Mouse (Mus musculus) liver, embryonic 13.5 days (tissue): Measurements from ENCODE around the gene Med6. TPM values are rescaled to one million over a fixed set of nuclear protein-coding genes. Genes with fewer than 3 reads are reported as not detected.

Experiments used
- ATAC-seq: fragments of 200-750 bp; cut with Nextera tagmentation; 2 replicates; pipeline ENCODE4 v1.8.0; 2017; ENCODE audit warnings: low read depth, mild to moderate bottlenecking, moderate number of reproducible peaks, moderate library complexity
- DNase-seq: peaks from one replicate; pipeline ENCODE4 v3.0.0; 2022
- H3K27ac ChIP-seq: fragments of 300-500 bp; sonication (generic); 2 replicates; pipeline ENCODE4 v1.5.1; 2015; ENCODE audit warnings: moderate library complexity, mild to moderate bottlenecking, inconsistent platforms
- H3K27me3 ChIP-seq: fragments of 300-500 bp; sonication (generic); 2 replicates; pipeline ENCODE4 v1.6.1; 2015; ENCODE audit warnings: mild to moderate bottlenecking, inconsistent platforms
- H3K36me3 ChIP-seq: fragments of 300-500 bp; sonication (generic); 2 replicates; pipeline ENCODE4 v1.6.1; 2015; ENCODE audit warnings: mild to moderate bottlenecking, inconsistent platforms
- H3K4me1 ChIP-seq: fragments of 300-500 bp; sonication (generic); replicated peaks from 2 replicates; pipeline ENCODE4 v1.6.1; 2015; ENCODE audit warnings: inconsistent platforms
- H3K4me2 ChIP-seq: fragments of 300-500 bp; sonication (generic); 2 replicates; pipeline ENCODE4 v1.6.1; 2015; ENCODE audit warnings: inconsistent platforms, mild to moderate bottlenecking, moderate library complexity
- H3K4me3 ChIP-seq: fragments of 300-500 bp; sonication (generic); replicated peaks from 2 replicates; pipeline ENCODE4 v1.5.1; 2015; ENCODE audit warnings: mild to moderate bottlenecking, inconsistent platforms
- H3K9ac ChIP-seq: fragments of 300-500 bp; sonication (generic); 2 replicates; pipeline ENCODE4 v1.6.1; 2015; ENCODE audit warnings: mild to moderate bottlenecking, inconsistent platforms
- H3K9me3 ChIP-seq: fragments of 300-500 bp; sonication (generic); replicated peaks from 2 replicates; pipeline ENCODE4 v1.6.1; 2016; ENCODE audit warnings: inconsistent platforms
- WGBS: fragments of 180-500 bp; shearing (Covaris S2); methylation state at CpG from one replicate; pipeline ENCODE4 v1.1.7; 2015; ENCODE audit not compliant: insufficient replicate concordance; 5-methylcytosine and 5-hydroxymethylcytosine counted together
- polyA plus RNA-seq: library from polyadenylated mRNA; unstranded; fragments of >200 nt; fragmentation: Nextera tagmentation; extraction: Ambion mirVana; gene quantifications from 2 replicates; pipeline ENCODE4 v1.2.1, GENCODE M21; 2015

Gene Med6
- 43.2 and 46.9 TPM in 2 replicates for polyA plus RNA-seq

DNA sequence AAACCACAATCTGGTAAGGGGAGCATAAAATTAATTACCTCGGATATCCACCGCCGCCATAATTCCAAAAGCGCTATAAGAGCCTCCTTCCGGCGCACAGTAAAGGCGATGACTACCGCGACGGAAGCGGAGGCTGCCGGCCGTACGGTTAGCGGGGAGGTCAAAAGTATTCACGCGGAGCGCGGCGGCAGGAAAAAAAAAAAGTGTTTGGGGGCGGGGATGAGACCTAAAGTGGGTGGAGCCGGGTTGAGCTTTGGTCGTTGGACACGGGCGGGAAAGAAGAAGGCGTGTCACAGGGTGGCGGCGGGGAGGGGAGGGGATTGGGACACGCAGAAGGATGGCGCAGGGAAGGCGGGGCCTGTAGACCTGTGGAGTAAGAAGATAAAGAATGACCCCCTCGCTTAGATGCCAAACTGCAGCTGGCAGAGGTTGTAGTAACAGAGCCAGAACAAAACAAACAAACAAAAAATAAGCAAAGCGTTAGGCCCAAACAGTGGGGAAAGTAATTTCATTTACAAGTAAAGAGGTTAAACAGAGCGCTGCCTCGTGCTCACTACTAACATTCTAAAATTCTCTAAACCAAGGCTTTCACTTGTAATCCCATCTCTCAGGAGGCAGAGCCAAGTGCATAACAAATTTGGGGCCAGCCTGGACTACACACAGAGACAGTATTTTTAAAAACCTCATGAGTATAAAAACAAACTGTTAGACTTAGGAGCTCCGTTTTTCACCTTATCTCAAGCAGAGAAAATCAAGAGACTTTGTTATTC, at the start of gene Med6:
Med6 (minus strand) TSS at position 107 of the 770 bp plus-strand sequence.
- peak within 1 kb of the TSS; percentile 84 for H3K9ac ChIP-seq
- H3K4me2 ChIP-seq: peak within 1 kb of the TSS; percentile 65
- H3K4me1 ChIP-seq: peaks cover 29% of the 10 kb centered on the region
- H3K27ac ChIP-seq: peak within 1 kb of the TSS; percentile 93
- H3K27me3 ChIP-seq: peaks cover 6% of the 10 kb centered on the region; the same call in 1 of the 2 replicates
- 2% methylated on average over 36 of the region's 36 CpGs for WGBS
- DNase-seq (peak; percentile 97), ATAC-seq (peak; percentile 96)
- peaks cover 10% of the 10 kb centered on the region for H3K36me3 ChIP-seq
- H3K4me3 ChIP-seq: peak within 1 kb of the TSS; percentile 88
- no peaks in the 10 kb centered on the region for H3K9me3 ChIP-seq

DNA sequence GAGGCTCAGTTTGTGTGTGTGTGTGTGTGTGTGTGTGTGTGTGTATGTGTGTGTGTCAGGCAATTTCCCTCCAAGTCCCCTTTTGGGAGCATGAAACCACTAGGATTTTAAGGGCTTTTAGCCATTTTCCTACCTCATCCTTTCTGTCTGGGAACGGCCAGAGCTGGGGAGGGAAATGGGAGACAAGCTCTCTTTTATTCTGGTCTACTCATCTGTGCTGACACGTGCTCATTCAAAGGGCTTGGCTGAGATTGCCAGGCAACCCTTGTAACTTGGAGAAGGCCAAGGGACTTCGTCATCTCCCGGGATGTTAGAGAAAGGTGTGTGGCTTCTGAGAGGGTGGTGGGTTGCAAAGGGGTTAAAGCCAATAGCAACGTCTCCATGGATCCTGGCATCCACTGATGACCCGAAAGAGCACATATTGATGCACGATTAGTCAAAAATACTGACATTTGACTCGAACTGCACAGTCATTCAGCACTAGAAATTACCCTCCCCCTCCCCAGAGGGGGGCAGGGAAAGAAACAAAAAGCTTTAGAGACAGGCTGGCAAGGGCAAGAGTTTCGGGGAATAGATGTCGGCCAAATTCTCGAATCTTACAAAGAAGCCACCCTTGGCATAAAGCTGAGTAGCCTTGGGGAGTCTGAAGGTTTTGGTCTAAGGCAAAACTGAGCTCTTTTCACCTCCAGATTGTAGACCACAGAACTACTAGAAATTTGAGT, 47.7 kb upstream of the Med6 start:
- 54% methylated on average over 11 of the region's 11 CpGs for WGBS
- DNase-seq (no peak), ATAC-seq (no peak)
- Histone ChIP-seq H3K9ac (no peak overlapping the region), H3K4me2 (no peak overlapping the region), H3K27ac (no peak overlapping the region), H3K4me3 (no peak overlapping the region), H3K4me1 (no peaks in the 10 kb centered on the region), H3K27me3 (no peaks in the 10 kb centered on the region), H3K36me3 (no peaks in the 10 kb centered on the region), H3K9me3 (no peaks in the 10 kb centered on the region)

DNA sequence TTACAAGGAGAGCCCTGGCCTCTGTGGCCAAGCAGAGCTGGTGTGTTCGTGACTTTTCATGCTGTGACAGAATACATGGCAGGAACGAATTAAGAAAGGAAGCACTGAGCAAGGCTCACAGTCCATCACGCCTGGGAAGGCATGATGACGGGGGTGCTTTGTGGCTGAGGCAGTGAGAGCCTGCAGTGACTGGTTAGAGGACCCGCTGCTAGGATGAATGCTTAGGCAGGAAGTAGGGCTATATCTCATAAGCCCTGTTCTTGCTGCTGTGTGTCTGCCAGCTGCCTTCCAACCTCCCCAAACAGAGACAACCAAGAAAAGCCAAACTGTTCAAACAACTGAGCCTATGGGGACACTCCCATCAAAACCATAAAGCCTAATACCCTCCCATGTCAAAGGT, 45.8 kb upstream of the Med6 start:
- no peak for ATAC-seq
- WGBS: 40% methylated on average over 5 of the region's 5 CpGs
- no peak overlapping the region for H3K4me3 ChIP-seq

DNA sequence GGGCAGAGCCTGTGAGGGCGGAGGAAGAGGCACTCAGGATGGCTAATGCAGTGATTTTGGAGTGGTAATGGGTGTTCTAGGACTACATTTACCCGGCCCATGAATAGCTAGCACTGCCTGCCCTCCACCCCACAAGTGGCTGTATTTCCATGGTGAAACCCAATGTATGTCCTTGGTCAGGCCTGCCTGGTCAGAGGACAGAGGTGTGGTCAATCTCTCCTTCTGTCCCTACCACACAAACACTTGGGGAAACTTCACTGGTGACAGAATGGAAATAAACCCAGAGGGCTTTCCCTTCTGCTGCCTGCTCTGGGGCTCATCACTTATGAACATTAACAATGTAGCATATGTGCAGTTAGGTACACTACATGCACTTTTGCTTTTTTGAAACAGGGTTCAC, 38.4 kb upstream of the Med6 start:
- DNase-seq: no peak
- Histone ChIP-seq H3K27ac (no peak overlapping the region), H3K4me2 (no peak overlapping the region), H3K36me3 (no peaks in the 10 kb centered on the region), H3K4me3 (no peak overlapping the region), H3K27me3 (peaks cover 55% of the 10 kb centered on the region), H3K9ac (no peak overlapping the region), H3K9me3 (no peaks in the 10 kb centered on the region), H3K4me1 (peaks cover 5% of the 10 kb centered on the region; the same call in 1 of the 2 replicates)
- WGBS: 42% methylated on average over 2 of the region's 2 CpGs
- ATAC-seq: no peak

More for the DNA sequence above, 45.8 kb upstream of the Med6 start:
- no peaks in the 10 kb centered on the region for H3K36me3 ChIP-seq
- H3K9me3 ChIP-seq: no peaks in the 10 kb centered on the region
- no peaks in the 10 kb centered on the region for H3K4me1 ChIP-seq
- no peak overlapping the region for H3K9ac ChIP-seq
- no peak overlapping the region for H3K4me2 ChIP-seq
- H3K27me3 ChIP-seq: no peaks in the 10 kb centered on the region; the same call in 1 of the 2 replicates
- DNase-seq: no peak
- H3K27ac ChIP-seq: no peak overlapping the region

DNA sequence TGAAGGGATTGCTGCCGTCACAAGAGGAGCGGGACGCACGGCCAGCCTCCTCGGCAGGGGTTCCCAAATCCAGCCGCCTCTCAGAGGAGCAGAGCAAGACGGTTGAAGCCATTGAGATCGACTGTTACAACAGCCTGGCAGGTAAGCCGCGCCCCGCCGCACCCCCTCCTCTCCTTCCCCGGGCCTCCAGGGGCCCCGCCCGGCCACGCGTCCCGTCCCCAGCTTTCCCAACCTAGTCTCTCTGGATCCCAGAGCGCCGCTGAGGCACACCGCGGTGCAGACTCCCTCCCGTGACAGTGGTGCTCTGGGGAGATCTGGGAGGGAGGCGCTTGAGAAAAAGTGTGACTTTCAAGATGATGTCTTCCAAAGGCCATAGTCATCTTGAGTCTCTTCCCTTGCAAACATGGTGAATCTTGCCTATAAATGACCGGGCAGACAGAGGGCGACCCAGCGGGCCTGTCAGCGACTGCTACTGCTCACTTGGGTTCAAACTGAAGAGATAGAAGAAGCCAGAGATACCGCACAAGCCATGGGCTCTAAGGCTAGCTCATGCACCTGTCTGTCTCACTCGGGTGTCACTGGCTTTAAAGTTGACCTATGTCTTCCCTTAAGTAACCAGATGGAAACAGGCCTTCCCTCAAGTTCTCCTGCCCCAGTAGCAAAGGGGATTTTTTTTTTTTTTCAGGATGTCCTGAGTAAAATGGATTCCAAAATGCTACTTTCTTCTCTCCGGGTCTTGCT, 37.0 kb upstream of the Med6 start:
- no peak for DNase-seq
- no peaks in the 10 kb centered on the region for H3K9me3 ChIP-seq
- peak overlapping the region; percentile 64 for H3K4me2 ChIP-seq
- no peak for ATAC-seq
- H3K36me3 ChIP-seq: no peaks in the 10 kb centered on the region
- no peak overlapping the region for H3K27ac ChIP-seq
- no peak overlapping the region for H3K9ac ChIP-seq
- WGBS: 2% methylated on average over 31 of the region's 31 CpGs
- peak overlapping the region; percentile 48 for H3K4me3 ChIP-seq
- H3K27me3 ChIP-seq: peaks cover 60% of the 10 kb centered on the region
- H3K4me1 ChIP-seq: peaks cover 5% of the 10 kb centered on the region; the same call in 1 of the 2 replicates

DNA sequence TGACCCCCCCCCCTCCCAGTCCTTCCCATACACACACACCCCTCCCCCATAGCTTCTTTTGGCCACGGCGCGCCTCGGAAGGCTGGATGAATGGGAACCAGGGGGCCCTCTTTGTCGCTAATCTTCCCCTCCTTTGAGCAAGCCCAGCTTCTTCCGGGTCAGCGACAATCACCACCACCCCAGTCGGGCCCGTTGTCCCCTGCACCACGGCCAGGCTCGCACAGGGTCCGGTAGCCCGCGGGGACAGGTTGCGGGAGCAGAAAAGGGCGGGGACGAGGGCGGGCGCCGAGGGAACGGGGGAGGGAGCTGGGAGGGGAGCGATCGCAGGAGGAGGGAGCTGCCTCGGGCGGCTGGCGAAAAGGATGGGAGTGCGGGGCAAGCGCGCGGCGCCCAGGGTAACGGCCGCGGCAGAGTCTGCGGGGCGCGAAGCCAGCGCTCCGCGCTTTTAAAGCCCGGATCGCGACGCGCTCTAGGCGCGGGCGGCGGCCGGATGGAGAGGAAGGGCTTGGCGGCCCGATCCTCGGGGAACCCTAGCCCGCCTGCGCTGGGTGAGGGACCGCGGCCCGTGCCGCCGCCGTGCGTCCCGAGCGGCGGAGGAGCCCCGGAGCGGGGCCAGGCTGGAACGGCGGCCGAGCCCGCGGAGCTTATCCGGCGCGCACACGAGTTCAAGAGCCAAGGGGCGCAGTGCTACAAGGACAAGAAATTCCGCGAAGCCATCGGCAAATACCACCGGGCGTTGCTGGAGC, 36.3 kb upstream of the Med6 start, which contains the start of gene Ttc9:
Ttc9 (plus strand) TSS at position 335 of the 746 bp plus-strand sequence.
- 1% methylated on average over 79 of the region's 82 CpGs for WGBS
- ATAC-seq (no peak), DNase-seq (no peak)
- H3K4me3 ChIP-seq: peak within 1 kb of the TSS; percentile 48
- H3K4me1 ChIP-seq: peaks cover 5% of the 10 kb centered on the region; the same call in 1 of the 2 replicates
- H3K36me3 ChIP-seq: no peaks in the 10 kb centered on the region
- H3K27me3 ChIP-seq: peaks cover 65% of the 10 kb centered on the region
- no peak within 1 kb of the TSS for H3K9ac ChIP-seq
- no peak within 1 kb of the TSS for H3K27ac ChIP-seq
- H3K4me2 ChIP-seq: peak within 1 kb of the TSS; percentile 64
- no peaks in the 10 kb centered on the region for H3K9me3 ChIP-seq

DNA sequence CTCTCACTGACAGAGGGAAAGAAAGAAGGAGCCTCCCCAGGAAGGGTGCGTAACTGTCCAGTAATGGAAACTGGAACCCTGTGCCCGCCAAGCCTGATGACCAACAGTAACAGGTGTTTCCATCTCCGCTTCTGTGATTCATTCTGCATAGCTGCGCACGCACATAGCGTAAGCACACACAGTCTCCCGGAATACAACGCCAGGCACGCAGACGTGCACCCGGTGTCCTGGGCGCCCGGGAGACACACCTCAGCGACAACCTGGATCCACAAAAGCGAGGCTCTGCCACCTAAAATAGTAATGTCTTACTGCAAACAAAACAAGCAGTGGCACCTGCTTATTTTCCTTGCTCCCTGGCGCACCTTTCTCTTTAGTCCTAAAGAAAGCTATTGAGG, 35.7 kb upstream of the Med6 start:
- Histone ChIP-seq H3K9ac (no peak overlapping the region), H3K4me2 (peak overlapping the region; percentile 64), H3K4me3 (peak overlapping the region; percentile 48), H3K4me1 (peaks cover 5% of the 10 kb centered on the region; the same call in 1 of the 2 replicates), H3K27ac (no peak overlapping the region), H3K27me3 (peaks cover 67% of the 10 kb centered on the region), H3K36me3 (no peaks in the 10 kb centered on the region), H3K9me3 (no peaks in the 10 kb centered on the region)
- DNase-seq (no peak), ATAC-seq (no peak)
- 5% methylated on average over 16 of the region's 16 CpGs for WGBS

DNA sequence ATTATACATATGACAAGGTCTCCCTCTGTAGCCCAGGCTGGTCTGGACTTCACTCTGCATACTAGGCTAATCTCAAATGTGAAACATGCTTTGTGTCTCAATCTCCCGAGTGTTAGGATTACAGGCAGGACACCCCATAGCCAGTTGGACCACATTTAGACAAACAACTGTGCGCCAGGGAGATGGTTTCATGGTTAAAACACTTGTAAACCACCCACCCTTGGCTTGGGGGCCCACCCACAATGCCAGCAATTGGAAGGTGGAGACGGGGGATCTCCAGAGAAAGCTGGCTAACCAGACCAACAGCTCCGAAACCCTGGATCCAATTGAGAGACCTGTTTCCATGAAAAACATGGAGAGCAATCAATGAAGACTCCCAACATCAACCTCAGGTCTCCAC, 33.3 kb upstream of the Med6 start:
- no peak overlapping the region for H3K4me3 ChIP-seq
- H3K9me3 ChIP-seq: no peaks in the 10 kb centered on the region
- H3K4me1 ChIP-seq: peaks cover 5% of the 10 kb centered on the region; the same call in 1 of the 2 replicates
- no peak overlapping the region for H3K4me2 ChIP-seq
- H3K27me3 ChIP-seq: peaks cover 71% of the 10 kb centered on the region
- DNase-seq: no peak
- H3K9ac ChIP-seq: no peak overlapping the region
- 57% methylated on average over 4 of the region's 4 CpGs for WGBS
- no peak overlapping the region for H3K27ac ChIP-seq
- no peaks in the 10 kb centered on the region for H3K36me3 ChIP-seq
- ATAC-seq: no peak

DNA sequence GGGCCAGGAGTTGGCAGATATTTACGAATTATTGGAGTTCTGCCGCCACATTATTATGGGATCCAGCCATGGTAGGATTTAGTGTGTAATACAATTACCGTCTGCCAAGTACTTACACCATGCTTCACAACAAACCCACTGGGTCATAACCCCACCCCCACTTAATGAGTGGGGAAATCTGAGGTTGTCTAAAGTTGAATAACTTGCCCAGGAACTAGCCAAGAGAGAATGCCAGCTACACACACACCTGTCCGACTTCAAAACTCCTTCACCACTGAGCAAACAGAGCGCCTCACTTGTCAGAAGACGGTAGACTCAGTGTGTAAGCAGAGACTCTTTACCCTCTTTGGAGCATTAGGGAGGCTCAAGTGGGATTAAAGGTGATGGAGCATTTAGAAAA, 32.6 kb upstream of the Med6 start:
- DNase-seq: no peak
- H3K4me1 ChIP-seq: peaks cover 5% of the 10 kb centered on the region; the same call in 1 of the 2 replicates
- no peak for ATAC-seq
- no peak overlapping the region for H3K9ac ChIP-seq
- no peak overlapping the region for H3K4me3 ChIP-seq
- no peaks in the 10 kb centered on the region for H3K36me3 ChIP-seq
- no peak overlapping the region for H3K27ac ChIP-seq
- 73% methylated on average over 6 of the region's 6 CpGs for whole genome bisulfite sequencing
- H3K4me2 ChIP-seq: no peak overlapping the region
- H3K27me3 ChIP-seq: peaks cover 65% of the 10 kb centered on the region
- H3K9me3 ChIP-seq: no peaks in the 10 kb centered on the region

DNA sequence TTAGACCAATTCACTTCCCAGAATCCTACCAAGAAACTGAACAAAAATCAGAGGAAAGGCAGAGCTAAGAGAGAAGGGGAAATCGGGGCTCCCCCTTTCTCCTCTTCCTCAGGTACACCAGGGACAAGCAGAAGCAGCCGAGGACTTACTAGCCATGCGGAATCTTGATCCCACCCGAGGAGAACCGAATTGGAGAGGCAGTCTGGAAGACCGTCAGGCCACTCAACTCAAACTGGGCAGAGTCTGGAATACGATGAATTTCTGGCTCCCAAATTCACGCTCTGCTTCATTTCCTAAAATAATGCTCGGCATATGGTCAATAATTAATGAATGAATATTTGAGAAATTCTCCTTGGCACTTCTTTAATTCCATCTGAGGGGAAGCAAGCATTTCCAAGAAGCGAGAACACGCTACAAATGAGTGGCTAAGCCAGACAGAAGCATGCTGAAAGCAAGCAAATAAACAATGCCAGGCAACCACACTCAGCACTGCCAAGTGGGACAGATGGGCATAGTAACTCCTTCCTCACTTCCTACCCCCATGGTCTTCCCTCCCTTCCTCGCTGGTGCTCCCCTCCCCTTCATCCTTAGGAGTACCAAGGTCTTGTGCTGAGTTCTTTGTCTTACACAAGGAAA, 31.5 kb upstream of the Med6 start:
- H3K4me2 ChIP-seq: no peak overlapping the region
- no peaks in the 10 kb centered on the region for H3K36me3 ChIP-seq
- no peak overlapping the region for H3K9ac ChIP-seq
- no peaks in the 10 kb centered on the region for H3K9me3 ChIP-seq
- 59% methylated on average over 12 of the region's 12 CpGs for WGBS
- no peak overlapping the region for H3K4me3 ChIP-seq
- H3K27ac ChIP-seq: no peak overlapping the region
- DNase-seq (no peak), ATAC-seq (no peak)
- peaks cover 54% of the 10 kb centered on the region for H3K27me3 ChIP-seq
- H3K4me1 ChIP-seq: 0 out of 2 replicates have a peak, but pooled peaks cover 4% of the 10 kb centered on the region
